Mouse (Mus musculus) CD8-positive naive resting alpha-beta T cell, adult 2 months (primary cell): ENCODE measurements around the gene Rtn4ip1.

Experiments used
- DNase-seq, 2 experiments: peaks; one replicate each; pipeline ENCODE4 v3.0.0; 2022; ENCODE audit warnings: low read depth in 2 of 2, low spot score in 2 of 2

Rtn4ip1 gene

DNA sequence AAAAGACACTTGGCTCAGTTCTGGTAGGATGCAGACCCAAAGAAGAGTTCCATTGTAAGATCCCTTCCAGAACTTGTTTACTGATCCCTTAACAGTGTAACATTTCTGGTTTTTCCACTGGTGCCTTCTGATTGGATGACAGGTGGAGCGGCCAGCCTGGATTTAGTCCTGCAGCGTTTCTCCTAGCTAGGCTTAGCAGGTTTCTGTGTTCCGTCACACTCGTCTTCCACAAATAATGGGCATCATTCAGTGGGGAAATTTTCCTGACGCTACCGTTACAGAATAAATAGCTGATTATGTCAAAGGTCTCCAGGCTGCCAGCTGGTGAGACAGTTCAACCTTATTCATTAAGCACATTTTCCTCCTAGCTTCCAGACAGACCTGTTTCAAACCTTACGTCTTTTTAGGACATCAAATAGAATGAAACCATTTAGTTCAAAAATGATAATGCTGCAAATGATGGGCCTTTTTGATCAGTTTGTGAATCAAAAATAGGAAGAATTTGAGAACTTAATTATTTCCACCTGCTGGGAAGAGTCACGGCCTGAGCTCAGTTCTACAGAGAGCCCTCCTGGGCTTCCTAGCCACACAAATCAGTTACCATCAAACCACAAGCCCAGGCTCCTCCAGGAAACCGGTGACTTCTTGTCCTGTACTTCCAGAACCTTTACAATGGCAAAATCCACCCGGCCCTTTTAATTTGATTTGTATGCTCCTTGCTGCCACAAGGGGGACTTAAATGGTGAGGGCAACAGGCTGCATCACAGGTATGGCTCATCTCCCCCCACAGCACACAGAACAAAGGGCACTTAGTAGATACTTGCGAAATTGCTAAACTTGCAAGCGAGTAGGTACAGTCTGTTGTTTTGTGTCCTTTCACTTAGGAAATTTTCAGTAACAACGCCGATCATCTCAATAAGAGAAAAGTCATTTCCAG, 100.7 kb downstream of the Rtn4ip1 start:
- DNase-seq = peak; percentile 38 to 47

DNA sequence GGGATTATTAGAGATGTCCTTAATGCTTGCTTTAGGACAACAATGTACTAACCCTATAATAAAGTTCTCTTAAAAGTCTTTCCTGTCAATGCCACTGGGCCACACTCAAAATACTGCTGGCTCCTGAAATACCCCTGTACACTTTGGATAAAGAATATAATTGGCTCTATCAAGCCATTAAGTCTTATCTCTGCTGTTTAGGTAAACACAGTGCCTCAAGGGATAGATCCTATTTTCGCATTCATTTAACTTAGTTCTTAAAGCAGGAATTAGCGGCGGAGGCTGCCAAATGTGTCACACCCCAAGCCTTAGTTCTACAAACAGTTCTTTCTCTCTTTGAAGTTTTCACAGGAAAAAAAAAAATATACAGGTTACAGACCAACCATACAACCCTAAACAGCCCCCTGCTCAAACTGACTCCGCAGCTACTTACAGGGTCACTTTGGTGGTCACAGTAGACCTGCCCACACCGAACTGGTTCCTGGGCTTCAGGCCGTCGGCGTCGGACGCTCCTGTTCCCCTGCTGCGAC, 101.5 kb downstream of the Rtn4ip1 start:
- no peak for DNase-seq

DNA sequence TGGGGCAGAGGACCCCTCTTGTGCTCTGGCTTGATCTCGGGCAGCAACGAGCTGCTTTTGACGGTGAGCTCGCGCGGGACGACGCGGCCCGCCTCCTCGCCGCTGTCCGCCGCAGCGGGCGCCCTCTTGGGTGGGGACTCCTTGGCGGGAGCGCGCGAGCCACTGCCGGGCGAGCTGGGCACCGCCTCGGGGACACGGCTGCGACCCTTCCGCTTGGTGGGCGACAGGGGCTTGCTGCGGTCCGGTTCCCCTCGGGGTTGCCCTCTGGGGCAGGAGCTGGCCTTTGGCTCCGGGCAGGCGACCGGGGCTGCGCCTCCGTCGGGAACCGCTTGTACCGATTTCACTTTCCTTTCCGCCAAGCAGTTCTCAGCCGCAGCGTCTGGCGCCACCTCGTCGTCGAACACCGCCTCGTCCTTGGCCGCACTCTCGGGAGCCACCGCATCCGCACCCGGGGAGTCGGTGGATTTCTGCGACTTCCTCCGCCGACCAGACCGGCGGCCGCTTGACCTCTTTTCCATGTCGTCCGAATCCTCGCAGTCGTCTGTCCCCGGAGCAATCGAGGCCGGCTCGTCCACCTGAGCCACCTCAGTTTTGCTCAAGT, 102.0 kb downstream of the Rtn4ip1 start:
- DNase-seq = peak; percentile 54 to 62

DNA sequence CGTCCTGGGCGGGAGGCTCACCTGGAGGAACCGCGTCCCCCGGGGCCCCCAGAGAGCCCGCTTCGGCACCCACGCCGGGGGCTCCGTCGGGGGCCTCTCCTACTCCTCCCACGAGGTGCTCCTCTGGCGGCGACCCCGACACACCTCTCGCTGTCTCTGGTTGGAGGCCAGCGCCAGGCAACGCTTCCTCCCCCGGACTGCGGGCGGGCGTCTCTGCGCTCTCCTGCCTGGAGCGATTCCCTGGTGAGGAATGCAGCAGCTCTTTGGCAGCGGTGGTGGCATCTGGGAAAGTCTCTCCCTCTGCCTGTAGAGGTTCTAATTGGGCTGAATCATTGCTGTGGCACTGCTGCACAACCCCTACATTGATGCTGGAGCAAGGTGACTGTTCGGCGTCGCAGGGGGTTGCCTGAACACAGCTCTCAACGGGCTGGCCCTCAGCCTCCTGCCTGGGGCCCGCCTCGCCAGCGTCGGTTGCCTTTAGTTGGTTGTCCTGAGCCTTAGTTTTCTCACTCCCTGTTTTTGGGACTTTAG, 102.7 kb downstream of the Rtn4ip1 start:
- peak in 1 of 2 experiments; percentile 15 for DNase-seq

DNA sequence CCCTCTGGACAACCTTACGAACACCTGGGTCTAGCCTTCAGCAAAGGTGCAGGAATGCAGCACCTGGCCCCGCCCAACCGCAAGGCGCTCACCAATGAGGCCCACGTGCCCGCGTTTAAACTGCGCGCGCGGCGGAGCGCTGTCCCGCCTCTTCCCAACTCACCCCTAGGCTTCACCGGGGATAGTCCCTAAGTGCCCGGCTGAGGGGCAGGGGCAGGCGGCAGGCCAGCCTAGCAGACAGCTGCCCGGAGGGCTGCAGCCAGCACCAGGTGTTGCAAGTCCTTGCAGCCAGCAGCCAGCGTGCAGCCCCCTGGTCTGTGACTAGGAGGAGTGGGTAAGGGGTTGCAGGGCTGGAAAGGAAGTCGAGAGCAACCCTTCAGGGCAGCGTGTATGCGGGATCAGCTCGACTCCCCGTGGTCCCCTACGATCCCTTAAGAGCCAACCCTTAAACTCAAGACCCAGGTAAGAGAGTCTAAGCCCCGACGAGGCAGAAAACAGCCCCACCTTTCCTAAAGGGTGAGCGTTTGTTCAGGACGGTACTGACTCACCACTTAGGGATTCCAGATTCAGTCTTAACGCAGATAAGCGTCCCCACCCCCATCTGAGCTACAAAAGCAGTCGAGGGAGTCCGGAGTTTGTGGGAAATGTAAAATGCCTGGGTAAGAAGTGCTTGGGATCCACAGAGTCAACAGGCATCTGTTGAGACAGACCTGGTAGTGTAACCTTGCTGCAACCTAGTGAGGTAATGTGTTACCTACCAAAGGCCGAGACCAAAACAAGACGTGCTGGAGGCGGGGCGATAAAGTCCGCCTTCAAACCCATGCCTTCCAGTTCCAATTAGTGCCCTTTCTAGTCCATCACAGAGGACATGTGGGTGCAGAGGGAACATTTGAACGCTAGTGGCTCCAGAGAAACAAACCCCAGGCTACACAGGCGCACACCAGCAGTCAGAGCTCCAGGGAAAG, 104.4 kb downstream of the Rtn4ip1 start:
- DNase-seq = no peak
